In the genomic region with DNA sequence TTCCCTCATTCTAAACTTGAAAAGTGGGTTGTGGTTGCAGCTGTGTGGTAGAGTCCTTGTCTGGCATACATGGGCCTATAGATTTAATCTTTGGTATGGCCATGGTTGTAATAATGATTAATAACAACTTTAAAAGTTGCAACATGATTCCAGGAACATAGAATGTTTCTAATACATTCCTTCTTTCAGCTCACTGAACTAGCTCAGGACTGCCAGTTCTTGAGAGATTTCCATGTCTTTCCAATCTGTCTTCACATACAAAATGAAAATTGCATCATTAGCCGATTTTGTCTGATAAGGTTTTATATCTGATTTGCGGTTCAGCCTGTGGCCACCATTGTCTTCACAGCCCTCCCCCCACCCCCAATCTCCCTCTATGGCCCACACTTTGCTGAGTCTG, we compare ENCODE assay signal across 21 mouse cellular contexts. TPM values are rescaled to one million over a fixed set of nuclear protein-coding genes. Genes with fewer than 3 reads are reported as not detected.
DNase-seq lines count a peak whose midpoint lies in the region; ATAC-seq and TF ChIP-seq lines count a peak whose summit lies in the region.
"Had no signal": no experiment of that assay in that cellular context is flagged by ENCODE, and none has a peak within 500 bp of the region (broad histone marks: within the 10 kb centered on the region; RNA-seq: fewer than 3 reads in every experiment).

No protein-coding gene starts in this region.

- H3K36me3 ChIP-seq in lung, postnatal 0 days (ENCODE audit: insufficient read depth, low read length) = no peaks in the 10 kb centered on the region
- H3K36me3 ChIP-seq: G1E had no signal

- 74% methylated on average over 2 of the region's 2 CpGs for WGBS in lung, postnatal 0 days

- ATAC-seq in lung, postnatal 0 days = peak; percentile 25
- ATAC-seq: activated CD4-positive, CD25-positive, alpha-beta regulatory T cell, adult 4 months; CD4-positive, CD25-positive, alpha-beta regulatory T cell, adult 4 months; Patski had no signal

- no peak overlapping the region for H3K27ac ChIP-seq in lung, postnatal 0 days (ENCODE audit: low read length)

- TF ChIP-seq EP300 in lung, postnatal 0 days (IDR thresholded peaks at IDR 0.05) = no peak

- DNase-seq in lung, postnatal 0 days (ENCODE audit: low spot score) = peak; percentile 60
- DNase-seq in lung, postnatal 4 days = no peak
- DNase-seq in fat pad, adult 2 months (ENCODE audit: extremely low read depth, low read depth, low spot score) = peak; percentile 88
- DNase-seq in gonadal fat pad, adult 2 months (ENCODE audit: low read depth) = peak; percentile 71
- DNase-seq in cerebellum, postnatal 25 days = no peak
- no peak for DNase-seq in thymus, postnatal 4 days
- DNase-seq: adrenal gland, adult 2 months; adrenal gland, adult 8-10 months; adrenal gland, postnatal 10 days; adrenal gland, postnatal 14 days; adrenal gland, postnatal 25 days; adrenal gland, postnatal 36 days; B cell, adult 2 months; cerebellum, adult 11 months; cerebellum, adult 11-12 months; cerebellum, adult 18-20 months had no signal

- H3K4me1 ChIP-seq in lung, postnatal 0 days (ENCODE audit: insufficient read depth, low read depth, low read length) = no peaks in the 10 kb centered on the region

- H3K4me2 ChIP-seq in lung, postnatal 0 days (replicated peaks; ENCODE audit: low read depth, low read length) = no peak overlapping the region

- H3K9me3 ChIP-seq in lung, postnatal 0 days (ENCODE audit: low read length) = no peaks in the 10 kb centered on the region
- H3K9me3 ChIP-seq: G1E had no signal

- no peak for TF ChIP-seq CTCF in lung, postnatal 0 days (IDR thresholded peaks at IDR 0.05)

- no peak overlapping the region for H3K4me3 ChIP-seq in lung, postnatal 0 days (ENCODE audit: low read depth, low read length)

- no peak overlapping the region for H3K9ac ChIP-seq in lung, postnatal 0 days (replicated peaks; ENCODE audit: low read depth)

- peaks cover 20% of the 10 kb centered on the region; the same call in 1 of the 2 replicates for H3K27me3 ChIP-seq in lung, postnatal 0 days (replicated peaks; ENCODE audit: insufficient read depth, low read length)
- H3K27me3 ChIP-seq: CH12.LX, Patski had no signal

RNA-seq across cellular contexts. Expression of gene Lrp2, which starts 5.8 kb away (rescaled TPM):
- polyA plus RNA-seq in lung, postnatal 0 days (2015; fragmentation: Nextera tagmentation; extraction: Ambion mirVana) = 1.1 and 2.4 TPM in 2 replicates
- polyA plus RNA-seq in gonadal fat pad, adult 2 months (2012; rRNA removed) = 14.7 and 28.4 TPM in 2 replicates
- polyA plus RNA-seq: G1E had no signal

Comparison
In these comparisons a context has a peak if more than half of its experiments do, and no peak if none do; other contexts are left out.
1. DNase-seq: peak in lung, postnatal 0 days (single experiment), fat pad, adult 2 months (single experiment) and gonadal fat pad, adult 2 months (single experiment); none in lung, postnatal 4 days (0 of 2), cerebellum, postnatal 25 days (0 of 2) and thymus, postnatal 4 days (single experiment).